In the genomic region with DNA sequence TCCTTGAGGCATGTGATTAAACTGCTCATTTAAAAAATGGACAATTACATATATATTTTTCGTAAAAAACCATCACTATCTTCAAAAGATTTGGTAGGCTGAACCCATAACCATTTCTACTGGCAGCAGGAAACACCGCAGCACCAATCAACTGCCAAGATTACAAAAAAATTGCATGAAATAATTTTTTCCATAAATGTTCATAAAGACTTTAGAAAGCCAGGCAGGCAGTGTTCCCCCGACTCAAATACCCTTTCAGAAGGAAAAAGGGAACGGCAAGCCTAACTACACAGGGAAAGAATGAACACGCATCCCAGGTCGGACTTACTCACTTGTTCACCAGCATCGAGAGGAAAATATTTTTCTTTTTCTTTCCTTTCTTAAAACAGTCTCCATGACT, we compare ENCODE assay signal across 8 mouse cellular contexts. TPM values are rescaled to one million over a fixed set of nuclear protein-coding genes. Genes with fewer than 3 reads are reported as not detected.
DNase-seq lines count a peak whose midpoint lies in the region; ATAC-seq lines count a peak whose summit lies in the region.

No protein-coding gene starts in this region.

- H3K27ac ChIP-seq in heart, embryonic 10.5 days, result peak overlapping the region; percentile 87
- H3K27ac ChIP-seq in forebrain, embryonic 15.5 days (replicated peaks), result no peak overlapping the region
- peak overlapping the region; percentile 37; the same call in 1 of the 2 replicates for H3K27ac ChIP-seq in liver, embryonic 16.5 days (ENCODE audit: low read length)

- peak overlapping the region; percentile 65 for H3K4me3 ChIP-seq in heart, embryonic 10.5 days
- H3K4me3 ChIP-seq in forebrain, embryonic 15.5 days, result peak overlapping the region; percentile 60
- H3K4me3 ChIP-seq in liver, embryonic 16.5 days (ENCODE audit: low read depth, low read length), result peak overlapping the region; percentile 84

- H3K36me3 ChIP-seq in heart, embryonic 10.5 days, result peaks cover 19% of the 10 kb centered on the region
- H3K36me3 ChIP-seq in forebrain, embryonic 15.5 days, result 0 out of 2 replicates have a peak, but pooled peaks cover 1% of the 10 kb centered on the region
- H3K36me3 ChIP-seq in liver, embryonic 16.5 days (ENCODE audit: control insufficient read depth, insufficient read depth), result peaks cover 13% of the 10 kb centered on the region

- H3K9me3 ChIP-seq in heart, embryonic 10.5 days, result no peaks in the 10 kb centered on the region
- H3K9me3 ChIP-seq in forebrain, embryonic 15.5 days, result no peaks in the 10 kb centered on the region
- no peaks in the 10 kb centered on the region for H3K9me3 ChIP-seq in liver, embryonic 16.5 days (replicated peaks; ENCODE audit: control insufficient read depth, low read length)

- peak; percentile 14 for ATAC-seq in CD4-positive, CD25-positive, alpha-beta regulatory T cell, adult 4 months
- no peak for ATAC-seq in forebrain, embryonic 15.5 days (replicated peaks)
- ATAC-seq in liver, embryonic 16.5 days (ENCODE audit: low read depth), result no peak

- H3K4me1 ChIP-seq in heart, embryonic 10.5 days, result peaks cover 24% of the 10 kb centered on the region
- peaks cover 4% of the 10 kb centered on the region for H3K4me1 ChIP-seq in forebrain, embryonic 15.5 days
- H3K4me1 ChIP-seq in liver, embryonic 16.5 days (ENCODE audit: control insufficient read depth, low read depth, low read length), result peaks cover 29% of the 10 kb centered on the region

- intact Hi-C loops in heart, postnatal 25 days (cut with DNase I), result loop anchor here (5.0 to 10.0 kb wide), 2 partner anchors 165 to 488 kb away; no protein-coding TSS in a partner anchor

- H3K4me2 ChIP-seq in forebrain, embryonic 15.5 days (replicated peaks), result peak overlapping the region; percentile 82
- peak overlapping the region; percentile 64 for H3K4me2 ChIP-seq in liver, embryonic 16.5 days (ENCODE audit: low read depth, low read length)

- no peaks in the 10 kb centered on the region for H3K27me3 ChIP-seq in heart, embryonic 10.5 days (ENCODE audit: insufficient read depth, poor library complexity, severe bottlenecking)
- H3K27me3 ChIP-seq in forebrain, embryonic 15.5 days, result no peaks in the 10 kb centered on the region
- H3K27me3 ChIP-seq in liver, embryonic 16.5 days (ENCODE audit: control insufficient read depth, insufficient read depth, low read depth, low read length), result no peaks in the 10 kb centered on the region

- peak overlapping the region; percentile 68 for H3K9ac ChIP-seq in forebrain, embryonic 15.5 days (replicated peaks)
- H3K9ac ChIP-seq in liver, embryonic 16.5 days (ENCODE audit: low read depth, low read length), result peak overlapping the region; percentile 83

- DNase-seq in heart, embryonic 10.5 days (ENCODE audit: low spot score), result peak; percentile 22
- DNase-seq in heart, postnatal 25 days (ENCODE audit: low spot score), result no peak
- no peak for DNase-seq in urinary bladder, adult 2 months (ENCODE audit: low spot score)
- no peak for DNase-seq in spleen, postnatal 4 days (ENCODE audit: low spot score in 2 of 2)
- DNase-seq in B cell, adult 2 months, result no peak

- 13% methylated on average over 7 of the region's 7 CpGs for WGBS in heart, embryonic 10.5 days
- 16% methylated on average over 7 of the region's 7 CpGs for WGBS in forebrain, embryonic 15.5 days
- WGBS in liver, embryonic 16.5 days (ENCODE audit: insufficient replicate concordance), result 5% methylated on average over 7 of the region's 7 CpGs

RNA-seq across cellular contexts. Expression of gene Net1, which starts 25.4 kb away (rescaled TPM):
- 53.7 and 72.9 TPM in 2 replicates for polyA plus RNA-seq in heart, embryonic 10.5 days (2016; fragmentation: Nextera tagmentation; extraction: Ambion mirVana)
- 10 to 100 TPM; 19.8 to 20.0 TPM for total RNA-seq in heart, postnatal 25 days (2021)
- 10 to 100 TPM; 26.6 to 31.7 TPM for polyA plus RNA-seq in CD4-positive, CD25-positive, alpha-beta regulatory T cell, adult 4 months (2017; shearing (Covaris generic))
- polyA plus RNA-seq in forebrain, embryonic 15.5 days (2015; fragmentation: Nextera tagmentation; extraction: Ambion mirVana), result 14.1 and 17.1 TPM in 2 replicates
- 57.6 and 59.3 TPM in 2 replicates for polyA plus RNA-seq in liver, embryonic 16.5 days (2015; fragmentation: Nextera tagmentation; extraction: Ambion mirVana)
- 49.2 and 70.4 TPM in 2 replicates for polyA plus RNA-seq in urinary bladder, adult 2 months (2012; rRNA removed)

RNA-seq across cellular contexts. Expression of gene Tubal3, which starts 25.5 kb away (rescaled TPM):
- polyA plus RNA-seq in heart, embryonic 10.5 days (2016; fragmentation: Nextera tagmentation; extraction: Ambion mirVana), result not detected in 2 replicates
- not detected for total RNA-seq in heart, postnatal 25 days (2021)
- polyA plus RNA-seq in CD4-positive, CD25-positive, alpha-beta regulatory T cell, adult 4 months (2017; shearing (Covaris generic)), result under 1 TPM; 0.43 to 0.44 TPM
- polyA plus RNA-seq in forebrain, embryonic 15.5 days (2015; fragmentation: Nextera tagmentation; extraction: Ambion mirVana), result not detected in 2 replicates
- polyA plus RNA-seq in liver, embryonic 16.5 days (2015; fragmentation: Nextera tagmentation; extraction: Ambion mirVana), result 0.30 TPM in 1 of 2 replicates, not detected in the other
- polyA plus RNA-seq in urinary bladder, adult 2 months (2012; rRNA removed), result not detected in 2 replicates

RNA-seq across cellular contexts. Expression of gene Calm5, which starts 38.6 kb away (rescaled TPM):
- not detected in 2 replicates for polyA plus RNA-seq in heart, embryonic 10.5 days (2016; fragmentation: Nextera tagmentation; extraction: Ambion mirVana)
- total RNA-seq in heart, postnatal 25 days (2021), result not detected
- not detected for polyA plus RNA-seq in CD4-positive, CD25-positive, alpha-beta regulatory T cell, adult 4 months (2017; shearing (Covaris generic))
- polyA plus RNA-seq in forebrain, embryonic 15.5 days (2015; fragmentation: Nextera tagmentation; extraction: Ambion mirVana), result not detected in 2 replicates
- not detected in 2 replicates for polyA plus RNA-seq in liver, embryonic 16.5 days (2015; fragmentation: Nextera tagmentation; extraction: Ambion mirVana)
- not detected in 2 replicates for polyA plus RNA-seq in urinary bladder, adult 2 months (2012; rRNA removed)

RNA-seq across cellular contexts. Expression of gene Ucn3, which starts 52.5 kb away (rescaled TPM):
- not detected in 2 replicates for polyA plus RNA-seq in heart, embryonic 10.5 days (2016; fragmentation: Nextera tagmentation; extraction: Ambion mirVana)
- not detected for total RNA-seq in heart, postnatal 25 days (2021)
- not detected for polyA plus RNA-seq in CD4-positive, CD25-positive, alpha-beta regulatory T cell, adult 4 months (2017; shearing (Covaris generic))
- polyA plus RNA-seq in forebrain, embryonic 15.5 days (2015; fragmentation: Nextera tagmentation; extraction: Ambion mirVana), result 0.19 and 0.28 TPM in 2 replicates
- polyA plus RNA-seq in liver, embryonic 16.5 days (2015; fragmentation: Nextera tagmentation; extraction: Ambion mirVana), result not detected in 2 replicates
- not detected in 2 replicates for polyA plus RNA-seq in urinary bladder, adult 2 months (2012; rRNA removed)

RNA-seq across cellular contexts. Expression of gene Calm4, which starts 55.0 kb away (rescaled TPM):
- polyA plus RNA-seq in heart, embryonic 10.5 days (2016; fragmentation: Nextera tagmentation; extraction: Ambion mirVana), result not detected in 2 replicates
- not detected for total RNA-seq in heart, postnatal 25 days (2021)
- not detected for polyA plus RNA-seq in CD4-positive, CD25-positive, alpha-beta regulatory T cell, adult 4 months (2017; shearing (Covaris generic))
- polyA plus RNA-seq in forebrain, embryonic 15.5 days (2015; fragmentation: Nextera tagmentation; extraction: Ambion mirVana), result not detected in 2 replicates
- not detected in 2 replicates for polyA plus RNA-seq in liver, embryonic 16.5 days (2015; fragmentation: Nextera tagmentation; extraction: Ambion mirVana)
- not detected in 2 replicates for polyA plus RNA-seq in urinary bladder, adult 2 months (2012; rRNA removed)
